Mouse (Mus musculus): Measurements from ENCODE around the gene Macrod1.

GRCm38 (mm10) chr19:7122277-7122676, 65.7 kb downstream of the Macrod1 start:
- no peak for TF ChIP-seq POLR2A (IDR thresholded peaks at IDR 0.05; ENCODE audit: extremely low read depth, insufficient read depth, low read length)
- TF ChIP-seq CTCF (IDR thresholded peaks at IDR 0.05; ENCODE audit: extremely low read depth, insufficient read depth, low read length) = no peak
